Mouse (Mus musculus) layer of hippocampus, postnatal 14 days (tissue): ENCODE results near the gene Sh3bp5. TPM values are rescaled to one million over a fixed set of nuclear protein-coding genes. Genes with fewer than 3 reads are reported as not detected.
"Not testable (repeated sequence)": the region's sequence is repeated elsewhere in the genome, so short reads cannot be mapped to it uniquely, and the experiment has no call there.

ENCODE experiments used
- DNase-seq, 2 experiments: peaks; one replicate each; pipeline ENCODE4 v3.0.0; 2021 to 2022; ENCODE audit warnings: low spot score in 2 of 2, mixed read lengths in 1 of 2
- long read RNA-seq, 2 experiments: library from polyadenylated mRNA; stranded (forward); transcript quantifications; one replicate each; pipeline ENCODE4 v2.0.0; 2021
- total RNA-seq, 2 experiments: library from RNA; stranded (reverse); gene quantifications; 2 replicates each; pipeline ENCODE4 v1.2.3; 2021

Sh3bp5 gene
- 100 to 1,000 TPM; 137 to 160 TPM for total RNA-seq
- long read RNA-seq, experiment 1, transcript Sh3bp5-201 (9 exons, 2,684 nt) = major isoform, 131 of 153 reads
- long read RNA-seq, experiment 1, partial matches to known transcripts = 12 of 153 reads
- long read RNA-seq, experiment 1, other reads (novel, unspliced or antisense) = 10 of 153 reads
- long read RNA-seq, experiment 2, transcript Sh3bp5-201 (9 exons, 2,684 nt) = major isoform, 142 of 164 reads
- long read RNA-seq, experiment 2, partial matches to known transcripts = 8 of 164 reads
- long read RNA-seq, experiment 2, other reads (novel, unspliced or antisense) = 14 of 164 reads

DNA sequence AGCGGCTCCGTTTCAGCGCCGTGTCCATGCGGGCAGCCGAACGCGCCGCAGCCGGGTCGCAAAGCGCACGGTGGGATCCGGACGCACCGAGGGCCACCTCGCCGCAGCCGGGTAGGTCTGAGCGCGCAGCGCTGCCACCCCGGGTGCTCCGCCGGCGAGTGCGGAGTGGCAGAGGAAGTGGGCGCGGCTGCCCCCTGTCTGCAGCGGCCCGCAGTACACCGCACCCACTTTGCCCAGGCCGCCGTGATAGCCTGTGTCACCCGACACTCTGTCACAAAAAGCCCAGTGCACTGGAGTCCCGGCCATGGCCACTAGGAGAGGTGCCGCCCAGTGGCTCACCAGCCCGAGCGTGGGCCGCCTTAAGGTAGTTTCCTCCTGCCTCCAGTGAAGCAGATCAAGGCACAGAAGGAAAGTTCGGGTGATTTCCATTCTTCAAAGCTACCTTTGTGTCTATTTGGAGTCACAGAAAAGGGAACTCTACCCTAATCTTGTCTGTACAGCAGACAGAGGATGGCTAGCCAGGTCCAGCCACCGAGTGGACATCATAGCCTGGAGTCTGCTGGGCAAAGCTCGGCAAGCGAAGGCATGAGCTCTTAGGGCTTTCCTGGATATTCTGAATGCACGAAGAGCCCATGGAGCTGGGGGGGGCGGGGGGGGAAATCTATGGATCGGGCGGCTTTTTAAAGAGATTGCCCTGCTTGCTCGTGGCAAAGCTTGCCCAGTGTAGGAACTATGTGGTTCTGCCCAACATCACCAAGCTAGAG, at the start of gene Sh3bp5:
Gene Sh3bp5 (minus strand): TSS at position 149 of the 764 bp plus-strand sequence.
- DNase-seq = peak; percentile 92 to 96

DNA sequence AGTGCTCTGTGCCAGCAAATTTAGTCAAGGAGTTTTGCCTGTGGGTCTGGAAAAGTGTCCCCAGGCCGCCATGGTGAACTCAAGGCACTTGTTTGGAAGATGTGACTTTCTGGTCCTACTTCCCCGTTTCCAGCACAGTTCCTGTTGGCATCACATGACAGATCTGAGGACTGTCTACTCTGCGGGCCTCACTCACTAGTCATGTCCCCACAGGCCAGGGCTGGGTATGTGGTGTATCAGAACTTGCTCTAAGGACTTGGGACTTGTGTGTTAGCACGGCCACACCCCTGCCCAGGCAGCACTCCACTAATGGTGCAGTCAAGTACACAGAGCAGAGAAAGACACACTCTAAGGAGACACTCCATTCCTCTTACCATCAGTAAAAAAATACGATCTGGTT, 46.5 kb upstream of the Sh3bp5 start:
- no peak for DNase-seq

DNA sequence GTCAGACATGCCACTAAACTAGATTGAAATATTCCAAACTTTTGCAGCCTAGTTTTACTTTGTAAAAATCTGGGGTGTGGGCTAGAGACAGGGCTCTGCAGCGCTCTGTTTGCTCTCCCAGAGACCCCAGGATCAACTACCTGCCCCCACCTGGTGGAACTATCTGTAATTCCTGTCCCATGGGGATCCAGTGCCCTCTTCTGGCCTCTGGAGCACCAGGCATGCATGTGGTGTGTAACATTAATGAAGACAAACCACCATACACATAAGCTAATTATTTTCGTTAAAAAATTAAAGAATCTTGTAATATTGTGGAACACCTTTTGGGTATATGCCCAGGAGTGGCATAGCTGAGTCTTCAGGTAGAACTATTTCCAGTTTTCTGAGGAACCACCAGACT, 37.4 kb upstream of the Sh3bp5 start:
- DNase-seq = no peak

DNA sequence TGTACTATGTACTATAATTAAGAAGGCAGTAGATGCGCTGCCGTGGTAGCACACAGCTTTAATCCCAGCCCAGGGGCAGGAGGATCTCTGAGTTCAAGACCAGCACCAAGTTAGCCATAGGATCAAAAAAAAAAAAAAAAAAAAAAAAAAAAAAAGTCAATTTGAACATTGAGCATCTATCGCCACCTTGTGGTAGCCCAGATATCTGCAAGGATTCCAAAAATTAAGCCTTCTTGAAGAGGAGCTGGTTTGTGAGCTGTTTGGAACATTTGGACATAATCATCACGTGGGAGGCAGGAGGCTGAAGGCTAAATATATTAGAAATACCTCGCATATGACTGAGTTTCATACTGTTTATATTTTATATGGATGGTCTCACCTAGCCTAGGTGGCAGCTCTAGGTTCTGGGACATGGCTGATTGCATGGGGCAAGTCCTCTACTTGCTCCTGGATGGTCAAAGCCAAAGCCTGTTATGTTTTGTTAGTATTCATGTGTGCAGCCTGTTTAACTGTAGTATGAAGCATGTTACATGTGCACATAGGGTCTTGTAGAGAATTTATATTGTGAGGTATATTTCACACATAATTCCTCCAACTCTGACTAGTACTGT, 36.7 kb upstream of the Sh3bp5 start:
- DNase-seq = peak; percentile 61 to 78

DNA sequence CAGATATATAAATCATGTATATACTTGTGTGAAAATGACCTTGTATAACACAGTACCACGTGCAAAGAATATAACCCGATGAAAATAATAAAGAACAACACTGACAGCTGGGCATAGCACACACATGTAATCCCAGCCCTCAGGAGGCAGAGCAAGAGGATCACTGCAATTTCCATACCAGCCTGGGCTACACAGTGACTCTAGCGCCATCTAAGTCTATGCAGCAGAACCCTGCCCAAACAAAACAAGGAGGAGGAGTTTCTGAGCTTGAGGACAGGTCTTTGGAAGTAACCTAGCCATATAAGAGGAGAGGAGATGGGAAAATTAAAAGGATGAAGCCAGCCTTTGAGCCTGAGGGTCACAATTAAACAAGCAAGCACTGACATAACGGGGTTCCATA, 33.8 kb upstream of the Sh3bp5 start:
- no peak for DNase-seq

DNA sequence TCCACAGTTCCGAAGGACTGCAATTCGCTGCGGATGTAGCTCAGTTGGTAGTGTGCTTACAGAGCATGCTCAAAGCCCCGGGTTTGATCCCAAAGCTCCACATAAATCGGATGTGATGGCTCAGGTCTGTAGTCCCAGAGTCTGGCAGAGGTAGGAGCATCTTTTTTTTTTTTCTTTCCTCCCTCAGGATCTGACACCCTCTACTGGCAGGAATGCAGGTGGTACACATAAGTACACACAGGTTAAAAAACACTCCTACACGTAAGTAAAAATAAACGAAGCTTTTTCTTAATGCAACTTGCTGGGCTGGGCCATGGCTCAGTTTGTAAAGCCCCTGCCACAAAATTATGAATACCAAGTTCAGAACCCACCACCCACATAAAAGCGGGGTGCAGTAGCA, 28.3 kb upstream of the Sh3bp5 start:
- DNase-seq = no peak

DNA sequence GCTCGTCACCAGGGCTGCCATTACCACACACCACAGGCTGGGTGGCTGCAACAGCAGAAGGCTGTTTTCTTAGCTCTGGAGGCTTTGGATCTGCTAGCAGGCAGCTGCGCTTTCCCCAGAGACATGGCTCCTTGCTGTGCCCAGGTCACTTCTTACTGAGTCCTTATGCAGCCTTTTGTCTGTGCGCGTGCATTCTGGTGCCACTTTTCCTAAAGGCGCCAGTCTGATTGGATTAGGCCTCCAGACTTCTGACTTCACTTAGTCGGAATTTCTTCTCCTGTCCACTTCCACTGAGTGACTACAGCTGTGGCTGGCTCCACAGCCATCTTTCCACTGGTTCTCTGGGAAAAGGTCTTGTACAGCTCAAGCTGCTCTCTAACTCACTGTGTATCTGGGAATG, 27.0 kb upstream of the Sh3bp5 start:
- DNase-seq = no peak

DNA sequence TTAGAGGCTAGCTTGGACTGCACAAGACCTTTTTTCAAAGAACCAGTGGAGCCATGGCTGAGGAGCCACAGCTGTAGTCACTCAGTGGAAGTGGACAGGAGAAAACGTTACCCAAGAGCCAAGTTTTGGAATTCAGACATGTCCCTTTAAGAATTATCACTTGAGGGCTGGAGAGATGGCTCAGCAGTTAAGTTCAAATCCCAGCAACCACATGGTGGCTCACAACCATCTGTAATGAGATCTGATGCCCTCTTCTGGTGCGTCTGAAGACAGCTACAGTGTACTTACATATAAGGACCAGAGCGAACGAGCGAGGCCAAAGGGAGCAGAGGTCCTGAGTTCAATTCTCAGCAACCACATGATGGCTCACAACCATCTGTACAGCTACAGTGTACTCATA, 26.3 kb upstream of the Sh3bp5 start:
- not testable (repeated sequence) for DNase-seq

DNA sequence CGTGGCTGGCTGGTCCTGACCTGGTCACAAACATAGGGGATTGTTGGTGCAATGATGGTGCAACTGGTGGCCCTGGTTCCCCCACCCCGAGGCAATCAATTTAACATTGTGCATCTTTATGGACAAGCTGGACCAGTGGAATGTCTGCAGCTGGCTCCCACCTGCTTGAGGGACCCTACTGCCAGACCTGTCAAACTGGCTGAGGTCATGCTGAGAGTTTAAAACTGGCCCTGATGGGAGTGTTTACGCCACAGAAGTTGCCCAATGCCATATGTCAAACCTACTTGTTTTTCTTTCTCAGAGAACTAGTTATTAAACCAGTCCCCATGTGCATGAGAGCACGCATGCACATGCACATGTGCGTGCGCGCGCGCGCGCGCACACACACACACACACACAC, 22.1 kb upstream of the Sh3bp5 start:
- no peak for DNase-seq

DNA sequence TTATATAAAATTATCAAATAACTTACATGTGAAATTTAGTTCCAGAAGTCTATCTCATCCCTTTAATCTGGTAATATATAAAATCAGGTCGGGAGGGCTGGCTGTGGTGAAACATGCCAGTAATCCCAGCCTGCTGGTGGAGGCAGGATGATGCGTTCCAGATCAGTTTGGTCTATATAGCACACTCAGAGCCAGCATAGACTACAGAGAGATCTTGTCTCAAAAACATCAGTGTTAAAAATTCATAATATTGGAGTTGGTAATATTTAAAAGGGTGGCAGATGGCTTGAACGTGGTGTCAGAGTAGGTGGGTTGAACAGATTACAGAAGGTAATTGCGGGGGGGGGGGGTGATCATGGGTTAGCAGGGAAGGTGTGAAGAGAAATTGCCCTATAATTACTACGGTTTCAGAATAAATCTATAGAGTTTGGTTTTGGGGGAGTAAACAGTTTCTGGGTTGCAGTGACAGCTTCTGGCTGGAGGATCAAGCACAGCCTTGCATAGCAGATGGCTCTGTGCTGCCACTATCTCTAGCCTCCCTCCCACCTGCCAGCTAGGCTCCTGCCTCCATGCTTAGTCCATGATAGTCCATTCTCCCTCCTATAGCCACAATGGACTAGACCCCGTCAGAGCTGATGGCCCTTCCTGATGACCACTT, 20.3 kb upstream of the Sh3bp5 start:
- DNase-seq = peak in 1 of 2 experiments; percentile 57

DNA sequence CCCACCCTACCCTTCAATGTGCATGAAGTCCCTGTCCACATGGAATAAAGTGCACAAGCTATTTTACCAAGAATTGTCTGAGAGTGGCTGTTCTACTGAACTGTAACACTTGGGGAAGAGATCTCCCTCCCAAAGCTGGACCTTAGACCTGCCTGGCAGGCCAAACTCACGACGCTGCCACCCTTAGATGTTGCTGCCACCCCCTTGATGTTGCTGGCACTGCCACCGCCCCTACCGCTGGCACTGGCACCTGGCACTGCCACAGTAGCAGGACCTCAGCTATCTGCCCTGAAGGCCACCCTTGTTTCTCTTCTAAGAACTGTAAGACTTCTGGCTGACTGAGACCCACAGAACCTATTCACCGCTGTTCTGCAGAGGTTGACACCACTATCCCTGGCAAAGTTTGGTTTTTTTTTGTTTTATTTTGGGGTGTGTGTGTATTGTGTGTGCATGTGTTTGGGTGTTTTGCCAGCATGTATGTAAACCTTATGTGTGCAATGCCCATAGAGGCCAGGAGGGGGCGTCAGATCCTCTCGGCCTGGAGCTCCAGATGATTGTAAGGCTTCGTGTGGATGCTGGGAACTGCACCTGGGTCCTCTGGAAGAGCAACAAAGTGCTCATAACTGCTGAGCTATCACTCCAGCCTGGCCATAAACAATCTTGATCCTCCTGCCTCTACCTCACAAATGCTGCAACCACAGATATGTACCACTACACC, 19.1 kb upstream of the Sh3bp5 start:
- no peak for DNase-seq

DNA sequence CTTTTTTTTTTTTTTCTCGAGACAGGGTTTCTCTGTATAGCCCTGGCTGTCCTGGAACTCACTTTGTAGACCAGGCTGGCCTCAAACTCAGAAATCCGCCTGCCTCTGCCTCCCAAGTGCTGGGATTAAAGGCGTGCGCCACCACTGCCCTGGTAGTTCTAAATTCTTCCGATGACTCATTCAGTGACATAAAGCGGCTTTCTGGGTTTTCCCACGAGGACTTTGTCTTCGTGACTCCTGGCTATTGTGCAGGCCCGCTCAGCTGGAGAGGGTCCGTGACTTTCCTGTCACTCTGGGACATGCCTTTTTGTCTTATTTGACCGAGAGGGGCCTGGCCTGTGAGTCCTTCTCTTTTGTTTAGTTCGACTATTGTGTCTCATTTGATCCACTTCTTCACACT, 18.1 kb upstream of the Sh3bp5 start:
- not testable (repeated sequence) for DNase-seq

DNA sequence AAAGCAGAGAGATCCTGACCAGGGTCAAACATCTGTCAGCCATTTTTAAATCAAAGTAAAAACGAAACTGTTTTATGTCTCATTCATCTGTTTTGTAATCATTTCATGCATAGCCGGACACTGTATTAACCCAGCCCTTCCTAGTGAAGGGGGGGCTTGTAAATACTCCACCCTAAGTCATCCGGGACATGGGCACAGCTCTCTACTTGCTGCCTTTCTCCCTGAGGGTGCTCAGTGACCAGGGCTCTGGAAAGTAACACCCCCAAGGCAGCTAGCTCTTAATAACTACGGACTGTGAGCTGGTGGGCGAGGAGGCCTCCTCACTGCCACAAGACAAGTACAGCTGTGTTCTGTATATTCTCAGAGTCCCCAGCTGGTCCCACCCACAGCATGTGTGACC, 13.1 kb upstream of the Sh3bp5 start:
- DNase-seq = no peak

DNA sequence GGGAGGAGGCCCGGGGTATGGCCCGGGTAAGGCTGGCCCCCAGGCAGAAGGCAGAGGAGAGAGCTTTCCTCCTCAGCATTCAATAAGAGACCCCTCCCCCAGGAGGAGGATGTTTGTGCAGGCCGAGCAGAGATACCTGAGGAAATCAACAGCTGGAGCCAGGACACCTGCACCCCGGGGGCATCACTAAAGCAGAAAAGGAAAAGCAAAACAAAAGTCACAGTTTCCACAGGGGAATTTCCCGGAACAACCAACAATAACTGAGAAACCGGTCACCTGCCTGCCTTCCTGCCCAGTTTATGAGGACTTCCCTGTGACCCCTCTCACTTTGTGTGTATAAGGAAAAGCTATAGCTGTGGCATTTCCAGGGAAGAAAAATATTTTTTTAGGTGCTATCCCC, 7.7 kb upstream of the Sh3bp5 start:
- no peak for DNase-seq

DNA sequence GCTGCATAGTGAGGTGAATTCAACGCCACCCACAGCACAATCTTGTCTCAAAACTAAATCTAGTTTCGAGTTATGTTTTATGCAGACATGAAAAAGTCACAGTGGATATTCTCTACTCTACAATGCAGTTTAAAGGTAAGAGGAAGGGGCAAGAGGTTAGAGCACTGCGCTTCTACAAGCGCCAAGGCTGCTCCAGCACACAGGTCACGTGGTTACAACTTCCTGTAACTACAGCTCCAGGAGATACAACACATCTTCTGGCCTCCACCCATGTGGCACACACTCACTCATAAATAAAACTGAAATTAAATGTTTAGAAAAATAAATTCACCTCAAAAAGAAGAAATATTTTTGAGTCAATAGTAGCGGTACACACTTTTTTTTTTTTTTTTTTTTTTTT, 4.8 kb upstream of the Sh3bp5 start:
- no peak for DNase-seq

DNA sequence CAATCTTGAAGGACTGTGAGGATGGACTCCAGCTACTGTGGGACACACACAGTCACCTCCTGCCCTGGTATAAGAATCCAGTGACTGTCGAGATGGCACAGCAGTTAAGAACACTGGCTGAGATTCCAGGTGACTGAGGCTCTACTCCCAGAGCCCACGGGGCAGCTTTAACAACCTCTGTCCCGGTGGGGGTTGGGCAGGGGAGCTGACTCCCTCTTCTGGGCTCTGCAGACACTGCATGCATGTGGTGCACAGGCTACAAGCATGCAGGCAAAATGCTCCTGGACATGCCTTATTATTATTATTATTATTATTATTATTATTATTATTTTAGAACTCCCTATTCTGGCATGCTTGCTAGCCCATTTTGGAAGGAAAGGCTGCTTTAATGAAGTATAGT, 4.4 kb upstream of the Sh3bp5 start:
- DNase-seq = no peak

DNA sequence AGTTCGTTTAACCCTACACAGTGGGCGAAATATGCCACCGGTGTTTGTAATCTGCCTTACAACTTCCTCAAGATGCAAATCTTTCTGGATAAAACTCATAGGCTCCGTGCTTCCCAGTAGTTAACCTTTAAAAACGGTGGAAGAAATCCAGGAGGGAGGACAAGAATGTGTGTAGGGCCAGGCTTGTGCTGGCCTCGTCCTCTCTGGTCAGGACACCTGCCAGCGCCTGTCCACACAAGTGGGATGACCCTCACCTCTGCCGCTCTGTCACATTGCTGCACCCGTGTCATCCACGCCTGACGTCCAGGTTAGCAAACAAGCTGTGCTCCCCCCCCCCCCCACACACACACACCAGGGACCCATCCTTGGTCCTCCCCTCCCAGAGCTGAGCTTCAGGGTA, 3.4 kb upstream of the Sh3bp5 start:
- no peak for DNase-seq

DNA sequence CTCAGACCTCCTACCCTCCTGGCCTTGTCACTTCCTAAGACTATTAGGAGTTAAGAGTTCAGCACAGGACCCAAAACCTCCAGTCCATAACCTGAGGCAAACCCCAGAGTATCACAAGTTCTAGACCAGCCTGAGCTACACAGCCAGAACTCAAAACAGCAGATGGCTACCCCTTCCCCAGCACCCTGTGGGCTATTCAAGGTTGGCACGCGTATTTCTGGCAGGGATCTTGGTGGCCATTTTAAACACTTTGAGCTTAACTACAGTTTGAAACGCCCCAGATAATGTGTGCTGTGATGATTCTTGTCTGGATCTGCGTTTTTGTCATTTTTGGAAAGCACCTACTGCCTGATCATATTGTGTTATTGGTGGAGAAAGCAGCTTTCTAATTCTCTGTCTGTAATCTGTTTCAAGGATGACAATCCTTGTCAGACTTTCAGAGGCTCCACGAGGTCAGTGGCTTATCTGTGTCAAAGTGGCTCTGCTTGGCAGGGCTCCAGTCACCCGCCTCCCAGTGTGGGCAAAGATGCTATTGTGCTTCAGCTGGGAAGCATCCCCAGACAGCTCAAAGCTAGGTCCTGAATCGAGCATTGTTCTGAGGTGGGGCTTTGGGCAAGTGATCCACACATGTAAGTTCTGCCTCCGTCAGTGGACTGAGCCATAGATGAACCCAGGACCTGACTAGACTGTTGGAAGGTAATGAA, 2.1 kb upstream of the Sh3bp5 start:
- DNase-seq = no peak

DNA sequence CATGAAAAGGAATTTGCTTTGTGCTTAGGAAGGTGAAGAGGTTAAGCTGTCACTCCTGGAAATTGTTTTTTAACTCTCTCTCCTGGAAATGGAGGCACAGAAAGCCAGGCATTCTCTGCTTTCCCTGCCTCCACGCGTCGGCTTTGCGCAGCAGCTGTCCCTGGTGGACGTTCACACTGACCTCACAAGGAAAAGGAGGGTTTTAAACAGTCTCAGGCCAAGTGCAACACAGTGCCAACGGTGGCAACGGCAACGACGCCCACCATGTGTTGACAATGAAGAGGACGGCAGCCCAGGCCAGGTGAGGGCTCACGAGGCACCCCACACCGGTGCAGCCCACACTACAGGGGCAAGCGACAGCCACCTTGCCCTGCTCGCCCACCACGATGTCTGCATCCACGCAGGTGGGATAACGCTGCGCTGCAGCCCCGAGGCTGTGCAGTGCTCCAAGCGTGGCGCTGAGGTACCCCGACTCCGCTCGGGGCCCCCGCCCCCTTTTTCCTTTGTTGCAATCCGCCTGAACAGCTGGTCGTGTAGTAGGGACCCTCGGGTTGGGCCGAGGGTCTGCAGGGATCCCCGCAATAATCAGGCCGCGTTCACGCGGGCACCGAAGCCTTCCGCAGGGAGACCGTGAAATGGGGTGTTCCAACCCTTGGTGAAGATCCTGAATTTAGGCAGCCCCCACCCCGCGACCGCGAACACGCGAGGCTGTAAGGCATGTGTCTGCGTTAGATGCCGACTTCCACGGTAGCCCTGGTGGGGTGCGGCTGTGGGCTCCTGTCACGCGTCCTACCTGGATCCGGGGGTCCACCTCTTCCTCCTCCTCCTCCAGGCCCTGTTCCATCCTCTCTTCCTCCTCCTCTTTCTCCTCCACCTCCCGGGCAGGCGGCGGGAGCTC, 611 bp downstream of the Sh3bp5 start:
- DNase-seq = no peak

DNA sequence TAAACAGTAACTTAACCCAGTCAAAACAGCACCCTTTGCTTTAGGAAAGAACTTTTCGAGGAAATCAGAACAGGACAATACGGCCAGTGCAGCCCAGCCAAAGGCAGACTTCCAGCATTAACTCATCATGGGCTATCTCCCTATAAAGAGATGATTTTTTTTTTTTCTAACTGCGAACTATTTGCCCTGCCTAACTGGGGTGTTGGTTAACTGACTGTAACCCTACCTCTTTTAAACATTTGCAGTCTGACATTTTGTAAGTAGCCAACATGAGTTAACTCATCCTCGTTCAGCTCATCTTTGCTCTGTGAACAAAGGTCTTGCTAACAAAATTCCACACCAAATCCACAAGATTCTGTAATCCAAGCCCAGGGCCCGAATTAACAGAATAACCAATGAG, 1.5 kb downstream of the Sh3bp5 start:
- no peak for DNase-seq
